Mouse (Mus musculus): ENCODE results near the gene Eif4e2.

The Eif4e2 gene

DNA sequence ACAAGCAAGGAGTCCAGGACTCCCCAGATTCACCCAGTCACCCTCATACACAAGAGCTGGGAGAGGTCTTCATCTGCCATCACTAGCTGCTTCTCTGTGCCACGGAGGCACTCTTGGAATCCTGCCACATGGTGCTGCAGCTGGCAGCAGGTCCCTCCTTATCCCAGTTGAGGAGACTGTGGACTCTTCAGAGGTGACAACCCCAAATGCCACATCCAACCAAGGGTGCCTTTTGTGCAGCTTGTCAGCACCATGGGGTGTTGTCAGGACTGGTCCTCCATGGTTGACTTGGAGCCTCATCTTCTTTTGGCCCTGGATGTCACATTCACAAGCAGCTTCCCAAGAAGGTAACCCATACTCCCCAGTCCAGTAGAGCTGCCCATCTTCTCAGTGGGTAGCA lies 11.9 kb upstream of the Eif4e2 start:
- no peak for DNase-seq (ENCODE audit: low spot score)

DNA sequence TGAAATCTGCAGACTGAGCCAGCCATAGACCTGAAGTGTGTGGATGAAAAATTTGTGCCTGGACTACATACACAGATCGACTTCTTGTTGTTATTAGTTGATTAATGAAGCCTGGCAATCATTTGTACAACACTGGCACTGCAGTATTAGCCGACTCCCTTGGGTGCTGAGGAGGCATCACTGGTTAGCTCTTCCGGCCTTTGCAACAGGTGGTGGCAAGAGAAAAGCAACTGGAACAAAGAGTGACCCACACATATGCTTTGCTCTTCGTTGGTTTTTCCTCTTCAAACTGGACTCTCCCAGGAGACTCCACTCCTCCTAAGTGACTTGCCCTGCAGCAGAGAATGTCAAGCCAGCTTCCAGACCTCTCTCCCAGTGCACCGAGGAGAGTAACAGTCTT lies 9.9 kb upstream of the Eif4e2 start:
- DNase-seq (ENCODE audit: low spot score): no peak

DNA sequence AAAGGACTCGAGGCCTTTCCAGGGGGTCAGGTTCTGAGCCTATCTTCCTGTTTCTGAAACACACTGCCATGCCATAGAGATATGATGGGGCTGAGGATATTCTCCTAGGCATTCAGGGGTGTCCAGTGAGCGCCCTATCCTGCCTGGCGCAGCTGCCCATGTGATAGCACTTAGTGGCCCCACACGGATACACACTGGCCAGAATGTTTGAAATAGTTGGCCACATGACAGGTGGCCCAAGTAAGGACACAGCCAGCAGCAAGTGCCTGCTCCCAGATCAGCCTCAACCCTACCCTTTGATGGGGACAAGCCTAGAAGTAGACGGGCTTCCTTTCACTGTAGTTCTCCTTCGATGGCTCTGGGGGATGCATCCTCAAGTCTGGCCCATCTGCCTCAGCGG lies 9.2 kb upstream of the Eif4e2 start, which contains the start of gene Chrng:
Gene Chrng (plus strand): TSS at position 193 of the 400 bp plus-strand sequence.
- no peak for DNase-seq (ENCODE audit: low spot score)

DNA sequence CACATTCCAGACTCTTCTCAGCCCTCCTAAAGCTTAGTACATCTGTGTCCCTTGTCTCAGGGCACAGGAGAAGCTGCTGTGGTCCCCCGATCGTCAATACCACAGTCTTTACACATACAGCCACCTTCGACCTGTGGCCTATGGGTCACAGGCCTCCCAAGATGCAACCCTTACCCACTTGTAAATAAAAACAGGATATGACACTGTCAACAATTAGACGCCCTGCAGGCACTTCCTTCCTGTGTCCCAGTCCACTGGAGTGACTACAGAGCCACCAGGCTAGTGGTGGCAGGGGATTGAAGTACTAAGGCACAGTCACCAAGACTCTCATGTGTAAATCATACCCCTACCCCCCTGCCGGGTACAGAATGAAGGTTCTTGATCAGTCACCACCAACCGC lies 8.7 kb upstream of the Eif4e2 start:
- DNase-seq (ENCODE audit: low spot score): no peak

DNA sequence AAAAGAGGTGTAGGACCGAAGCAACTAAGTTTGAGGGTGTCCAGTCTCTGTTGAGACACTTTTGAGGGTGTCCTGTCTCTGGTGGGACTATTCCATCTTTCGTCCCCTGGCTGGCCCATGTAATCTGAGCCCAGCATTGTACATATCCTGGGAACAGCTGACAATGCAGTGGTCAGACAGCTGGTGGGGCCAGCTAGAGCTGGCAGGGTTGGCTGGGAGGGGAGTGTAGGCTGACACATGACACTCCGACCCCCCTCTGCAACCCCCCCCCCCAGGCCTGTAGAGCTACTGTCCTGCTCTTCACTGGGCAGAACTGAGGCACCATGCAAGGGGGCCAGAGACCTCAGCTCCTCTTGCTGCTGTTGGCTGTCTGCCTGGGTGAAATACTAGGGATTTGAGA lies 8.2 kb upstream of the Eif4e2 start:
- no peak for DNase-seq (ENCODE audit: low spot score)

DNA sequence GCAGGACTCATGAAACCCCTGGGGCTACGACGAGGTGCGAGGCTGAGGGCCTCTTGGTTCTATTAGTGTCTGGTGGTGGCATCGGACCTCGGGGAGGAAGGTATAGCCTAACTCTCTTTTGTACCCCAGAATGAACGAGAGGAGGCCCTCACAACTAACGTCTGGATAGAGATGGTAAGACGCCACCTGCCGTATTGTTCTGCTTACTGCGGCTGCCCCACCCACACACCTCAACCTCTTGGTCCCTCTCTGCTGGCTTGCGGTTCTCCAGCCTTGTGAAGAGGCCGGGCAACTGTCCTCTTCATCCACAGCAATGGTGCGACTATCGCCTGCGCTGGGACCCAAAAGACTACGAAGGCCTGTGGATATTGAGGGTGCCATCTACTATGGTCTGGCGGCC lies 7.4 kb upstream of the Eif4e2 start:
- DNase-seq (ENCODE audit: low spot score): no peak

DNA sequence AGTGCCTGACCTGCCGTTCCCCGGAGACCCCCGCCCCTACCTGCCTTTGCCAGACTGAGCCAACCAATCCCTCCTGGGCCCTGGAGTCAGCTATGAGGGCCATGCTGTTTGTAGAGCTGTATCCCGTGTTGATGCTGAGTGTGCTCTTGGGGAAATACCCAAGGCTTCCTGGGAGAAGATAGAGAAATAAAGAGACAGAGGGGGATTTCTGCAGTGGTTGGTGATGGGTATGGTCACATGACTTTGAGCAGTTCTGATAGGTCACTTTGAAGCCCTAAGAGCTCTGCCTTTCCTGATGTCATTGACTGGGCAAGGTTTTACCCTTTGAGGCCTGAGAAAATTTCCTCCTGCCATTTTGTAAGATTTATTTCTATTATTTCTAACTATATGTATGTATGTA lies 2.3 kb upstream of the Eif4e2 start:
- no peak for DNase-seq (ENCODE audit: low spot score)

DNA sequence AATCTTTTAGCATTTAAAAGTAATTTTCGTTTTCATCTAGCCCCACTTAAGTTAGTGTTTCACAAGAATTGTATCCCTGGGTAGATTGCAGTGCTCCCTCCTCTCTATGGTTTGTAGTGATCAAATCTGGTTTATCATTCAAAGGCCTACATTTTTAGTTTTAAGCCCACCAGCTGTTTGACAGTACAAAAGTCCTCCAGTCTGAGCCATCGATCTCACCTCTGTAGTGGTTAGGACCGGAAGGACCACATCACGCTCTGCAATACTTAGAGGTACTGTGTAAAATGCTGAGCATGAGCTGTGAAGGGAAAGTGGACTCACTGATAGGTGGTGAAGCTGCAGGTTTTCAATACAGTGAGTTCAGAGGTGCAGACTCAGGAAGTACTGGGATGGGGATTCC lies 1.0 kb downstream of the Eif4e2 start:
- peak; percentile 36 for DNase-seq (ENCODE audit: low spot score)

DNA sequence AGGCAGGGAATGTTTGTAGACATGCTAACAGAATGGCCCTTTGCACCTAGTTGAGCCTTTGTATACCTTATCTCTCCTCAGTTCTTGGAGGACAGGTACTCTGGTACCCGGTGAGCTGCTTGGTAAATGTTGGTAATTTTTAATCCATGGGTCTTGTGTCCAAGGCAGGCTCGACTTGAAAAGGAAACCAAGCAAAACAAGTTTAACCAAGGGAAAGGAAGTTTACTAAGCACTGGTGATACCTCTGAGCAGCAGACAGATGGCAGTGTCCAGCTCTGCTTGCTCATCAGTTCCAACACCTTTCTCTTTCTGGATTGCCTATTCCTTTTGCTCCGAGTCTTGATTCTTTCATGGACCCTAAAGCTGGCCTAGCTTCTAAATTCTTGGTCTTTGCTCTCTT lies 4.2 kb downstream of the Eif4e2 start:
- DNase-seq (ENCODE audit: low spot score): no peak

DNA sequence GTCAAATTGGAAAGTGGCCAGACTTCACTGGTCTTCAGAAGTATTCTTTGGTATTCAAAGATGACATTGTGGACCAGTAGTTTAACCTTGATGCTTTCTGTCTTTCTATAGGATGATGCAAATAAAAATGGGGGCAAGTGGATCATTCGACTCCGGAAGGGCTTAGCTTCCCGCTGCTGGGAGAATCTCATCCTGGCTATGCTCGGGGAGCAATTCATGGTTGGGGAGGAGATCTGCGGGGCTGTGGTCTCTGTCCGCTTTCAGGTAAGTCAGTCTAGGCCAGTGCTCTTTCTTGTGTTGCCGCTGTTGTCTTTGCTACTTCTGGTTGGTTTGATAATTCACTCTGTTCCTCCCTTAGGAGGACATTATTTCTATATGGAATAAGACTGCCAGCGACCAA lies 12.0 kb downstream of the Eif4e2 start:
- no peak for DNase-seq (ENCODE audit: low spot score)

DNA sequence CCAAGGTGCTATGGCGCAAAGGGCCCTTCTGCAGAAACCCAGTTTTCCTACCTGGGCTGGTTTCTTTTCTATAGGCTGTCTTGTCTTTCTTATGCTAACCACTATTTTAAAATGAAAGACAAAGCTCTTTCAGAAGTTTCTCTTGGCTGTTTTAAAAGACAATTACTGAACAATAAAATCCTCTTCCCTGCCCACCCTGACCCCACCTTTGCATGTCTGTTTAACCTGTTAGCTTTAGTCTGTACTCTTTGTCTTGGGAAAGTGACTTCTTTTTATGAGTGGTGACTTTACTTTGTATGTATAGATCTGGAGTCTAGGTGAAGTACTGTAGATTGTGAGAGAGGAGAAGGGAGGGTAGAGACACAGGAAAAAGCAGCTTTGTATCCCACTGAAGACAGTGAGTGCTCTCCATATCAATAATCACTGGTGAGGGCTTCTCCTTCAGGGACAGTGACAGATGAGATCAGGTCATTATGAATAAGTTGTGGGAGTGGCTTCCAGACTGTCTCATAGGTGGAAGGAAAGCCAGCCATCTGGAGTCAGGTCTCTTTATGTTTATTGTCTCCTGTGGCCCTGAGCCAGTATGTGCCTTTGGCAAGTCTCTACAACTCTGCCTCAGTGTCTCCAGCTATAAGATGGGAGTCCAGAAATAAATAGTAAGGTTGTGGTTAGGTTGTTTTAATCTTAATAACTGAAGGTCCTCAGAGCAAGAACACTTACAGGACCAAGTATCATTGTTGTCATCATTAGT lies 12.9 kb downstream of the Eif4e2 start:
- DNase-seq (ENCODE audit: low spot score): no peak

DNA sequence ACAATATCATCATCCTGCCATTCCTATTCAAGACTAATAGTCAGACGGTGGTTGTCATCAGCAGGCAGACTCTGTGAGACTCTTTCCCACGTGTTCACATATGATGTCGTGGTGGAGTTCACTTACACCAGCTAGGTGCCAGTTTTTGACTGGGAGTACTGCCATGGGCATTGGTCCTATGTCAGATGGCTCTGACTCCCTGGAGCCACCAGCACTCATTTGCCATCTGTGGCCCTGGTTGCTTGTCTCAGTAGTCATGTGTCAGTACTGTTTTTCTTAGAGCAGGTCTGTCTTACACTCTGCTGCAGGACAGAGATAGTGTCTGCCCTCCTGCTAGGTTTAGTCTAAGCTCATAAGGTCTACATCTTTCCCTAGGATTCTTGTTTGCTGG lies 13.4 kb downstream of the Eif4e2 start:
- DNase-seq (ENCODE audit: low spot score): no peak

DNA sequence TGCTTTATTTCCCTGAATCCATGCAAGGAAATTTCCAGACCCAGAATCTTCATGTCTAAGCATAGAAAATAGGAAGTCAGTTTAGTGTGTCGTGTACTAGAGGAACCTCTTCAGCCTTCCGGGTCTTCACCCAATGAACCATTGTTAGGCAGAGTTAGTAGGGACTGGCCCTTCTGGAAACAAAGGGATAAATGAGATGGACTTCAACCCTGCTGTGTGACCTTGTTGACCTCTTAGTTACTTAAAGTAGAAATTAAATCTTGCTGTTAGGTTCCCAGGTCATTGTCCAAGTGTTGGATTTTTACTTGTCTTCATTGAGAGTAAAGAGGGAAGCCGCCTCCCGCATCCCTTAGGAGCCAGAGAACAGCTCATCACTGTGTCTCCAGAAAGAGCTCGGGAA lies 16.9 kb downstream of the Eif4e2 start:
- no peak for DNase-seq (ENCODE audit: low spot score)

DNA sequence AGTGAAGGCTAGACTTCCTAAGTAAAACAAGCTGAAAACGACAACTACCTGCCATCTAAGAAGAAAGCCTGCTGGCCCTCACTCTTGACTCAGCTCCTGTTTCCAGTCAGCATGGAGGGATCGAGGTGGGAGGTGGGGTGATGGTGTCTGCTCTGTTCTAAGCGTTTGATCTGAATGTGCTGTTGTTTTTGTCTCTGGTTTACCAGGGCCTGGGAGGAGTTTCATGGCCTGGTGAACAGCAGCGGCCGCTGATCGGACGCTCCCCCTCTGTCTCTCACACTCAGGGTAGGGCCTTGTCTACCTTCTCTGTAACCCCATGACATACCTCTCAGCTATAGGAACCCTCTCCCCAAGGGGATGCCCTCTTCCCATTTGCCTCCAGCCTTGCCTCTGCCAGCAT lies 18.5 kb downstream of the Eif4e2 start:
- no peak for DNase-seq (ENCODE audit: low spot score)

DNA sequence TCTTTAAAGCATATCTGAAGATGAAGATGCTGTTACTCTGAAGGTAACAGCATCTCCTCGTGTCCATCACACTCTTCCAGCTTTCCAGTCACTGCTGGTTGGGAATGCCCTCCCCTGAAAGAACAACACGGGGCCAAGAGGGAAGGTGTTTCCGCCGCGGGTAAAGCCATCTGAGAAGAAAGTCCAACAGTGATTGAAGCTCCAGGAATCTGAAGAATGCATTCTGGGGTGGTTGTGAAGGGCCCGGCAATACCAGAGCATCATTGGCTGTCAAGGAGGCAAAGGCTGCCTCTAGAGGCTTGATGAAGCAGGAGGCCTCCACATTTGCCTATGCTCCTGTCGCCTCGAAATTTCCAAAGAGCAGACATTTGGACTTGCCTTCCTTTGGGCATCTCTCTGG lies 25.3 kb downstream of the Eif4e2 start:
- DNase-seq (ENCODE audit: low spot score): no peak

DNA sequence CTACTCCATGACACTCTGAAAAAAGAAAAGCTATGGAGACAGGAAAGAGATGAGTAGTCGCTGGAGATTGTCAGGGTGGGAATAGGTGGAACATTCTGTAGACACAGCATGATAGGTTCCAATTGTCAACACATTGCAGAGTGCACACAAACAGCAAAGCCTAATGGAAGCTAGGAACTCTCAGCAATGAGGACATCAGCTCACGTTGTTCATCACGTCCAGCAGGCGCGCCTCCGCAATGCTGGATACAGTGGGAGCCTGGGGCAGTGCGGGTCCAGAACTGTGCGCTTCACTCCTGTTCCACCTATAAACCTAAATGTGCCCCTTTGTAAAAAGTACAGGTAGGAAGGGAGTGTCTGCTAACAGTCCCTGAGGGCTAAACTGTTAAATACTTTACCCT lies 29.3 kb downstream of the Eif4e2 start:
- DNase-seq (ENCODE audit: low spot score): no peak

DNA sequence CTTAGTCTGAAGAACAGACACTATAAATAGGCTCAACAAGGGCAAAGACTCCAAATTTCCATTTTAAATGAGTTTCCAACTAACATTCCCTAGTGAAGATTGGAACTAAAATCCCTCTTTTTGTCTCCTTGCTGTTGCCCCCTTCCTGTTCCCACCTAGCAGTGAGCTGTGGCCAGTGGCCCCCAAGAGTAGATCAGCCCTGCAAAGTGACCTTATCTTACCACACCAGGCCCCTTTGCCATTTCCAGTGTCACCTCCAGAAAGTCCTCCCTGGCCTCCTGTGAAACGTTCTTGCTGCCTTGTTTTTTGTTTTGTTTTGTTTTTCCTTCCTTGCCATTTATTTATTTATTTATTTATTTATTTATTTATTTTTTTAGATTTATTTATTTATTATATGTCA lies 31.7 kb downstream of the Eif4e2 start:
- no peak for DNase-seq (ENCODE audit: low spot score)

DNA sequence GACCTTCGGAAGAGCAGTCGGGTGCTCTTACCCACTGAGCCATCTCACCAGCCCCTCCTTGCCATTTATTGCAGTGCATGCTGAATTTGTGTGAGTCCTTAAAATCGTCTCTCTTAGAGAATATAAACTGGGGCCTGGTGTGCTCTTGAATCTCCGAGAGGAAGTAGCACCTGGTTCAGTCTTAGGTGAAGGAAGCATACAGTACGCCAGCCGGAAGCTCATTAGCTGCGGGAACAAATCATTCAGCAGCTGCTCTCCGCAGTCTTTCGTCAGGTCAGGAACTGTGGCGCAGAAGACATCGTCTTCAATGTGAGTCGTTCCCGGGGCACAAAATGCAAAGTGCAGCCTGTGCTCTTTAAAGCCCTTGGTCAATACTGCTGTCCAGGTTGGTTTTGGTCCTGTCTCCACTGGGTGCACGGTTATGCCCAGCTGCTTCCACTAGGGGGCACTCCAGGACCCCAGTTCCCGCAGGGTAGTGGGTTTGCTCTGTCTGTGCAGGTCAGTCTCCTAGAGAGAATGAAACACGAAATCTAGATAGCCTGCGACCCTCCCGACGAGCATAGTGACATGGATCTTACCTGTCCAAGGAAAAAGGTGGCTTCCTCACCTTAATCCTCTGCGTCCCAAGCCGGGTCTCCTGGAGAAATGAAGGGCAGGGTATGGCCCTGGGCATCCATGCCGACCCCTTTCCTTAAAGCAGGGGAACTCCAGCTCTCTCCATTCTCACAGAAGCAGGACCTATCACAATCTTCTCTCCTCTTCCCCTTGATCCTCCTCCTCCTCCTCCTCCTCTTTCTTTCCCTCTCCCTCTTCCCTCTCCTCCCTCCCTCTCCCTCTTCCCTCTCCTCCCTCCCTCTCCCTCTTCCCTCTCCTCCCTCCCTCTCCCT lies 32.5 kb downstream of the Eif4e2 start:
- peak; percentile 53 for DNase-seq (ENCODE audit: low spot score)

DNA sequence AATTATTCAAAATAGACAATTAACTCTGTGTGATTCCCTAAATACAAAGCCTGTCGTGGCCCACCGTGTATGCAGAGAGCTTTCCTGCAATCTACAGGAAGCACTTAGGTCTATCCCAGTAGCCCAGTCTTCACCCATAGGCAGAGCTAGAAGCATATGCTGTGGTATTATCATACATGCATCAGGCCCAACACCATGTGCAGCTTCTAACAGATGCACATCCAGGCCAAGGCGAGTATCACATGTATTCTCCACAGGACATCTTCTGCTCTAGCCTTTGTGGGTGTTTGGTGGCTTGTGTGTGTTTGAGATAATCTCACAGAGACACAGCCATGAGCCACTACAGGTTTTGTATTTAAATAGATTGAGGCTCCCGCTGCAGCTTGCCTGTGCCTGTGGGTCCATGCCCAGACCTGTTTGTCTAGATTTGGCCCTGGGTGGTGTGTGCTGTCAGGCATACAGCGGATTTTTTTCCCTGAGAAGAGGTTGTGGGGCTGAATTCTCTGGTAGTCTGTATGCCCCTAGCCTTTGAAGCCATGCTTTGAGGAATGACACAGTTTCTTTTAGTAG lies 38.4 kb downstream of the Eif4e2 start:
- no peak for DNase-seq (ENCODE audit: low spot score)

DNA sequence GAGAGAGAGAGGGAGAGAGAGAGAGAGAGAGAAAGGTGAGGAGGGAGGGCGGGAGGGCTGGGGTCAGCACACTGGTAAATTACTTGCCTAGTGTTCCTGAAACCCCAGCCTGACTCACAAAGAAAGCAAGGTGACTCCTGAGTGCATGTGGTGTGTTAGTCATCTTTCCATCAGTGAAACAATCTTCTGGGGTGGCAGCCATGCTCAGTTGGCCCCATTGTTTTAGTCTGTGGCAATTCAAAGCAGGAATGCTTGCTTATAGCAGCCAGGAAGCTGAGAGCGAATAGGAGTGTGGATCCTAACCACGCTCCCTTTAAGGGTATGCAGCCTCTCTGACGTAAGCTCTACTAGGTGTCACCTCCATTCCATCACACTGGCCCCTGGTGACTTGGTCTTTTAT lies 41.5 kb downstream of the Eif4e2 start:
- no peak for DNase-seq (ENCODE audit: low spot score)

DNA sequence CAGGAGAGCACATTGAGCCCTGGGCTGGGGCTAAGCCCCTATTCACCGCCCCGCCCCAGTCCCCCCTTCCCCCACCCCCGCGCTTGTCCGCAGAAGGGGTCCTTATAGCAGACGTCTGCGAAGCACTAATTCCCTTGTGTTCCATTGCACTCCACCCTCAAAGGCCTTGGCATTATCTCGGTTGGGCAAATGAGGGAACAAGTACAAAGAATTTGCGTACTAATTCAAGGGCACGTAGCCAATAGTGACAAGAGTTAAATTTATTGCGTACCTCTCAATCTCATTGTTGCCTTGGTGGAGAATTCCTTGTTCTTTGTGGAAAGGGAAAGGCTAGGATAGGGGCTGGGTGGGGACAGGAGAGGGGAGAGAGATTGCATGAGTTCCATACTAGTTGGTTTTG lies 44.0 kb downstream of the Eif4e2 start:
- no peak for DNase-seq (ENCODE audit: low spot score)

DNA sequence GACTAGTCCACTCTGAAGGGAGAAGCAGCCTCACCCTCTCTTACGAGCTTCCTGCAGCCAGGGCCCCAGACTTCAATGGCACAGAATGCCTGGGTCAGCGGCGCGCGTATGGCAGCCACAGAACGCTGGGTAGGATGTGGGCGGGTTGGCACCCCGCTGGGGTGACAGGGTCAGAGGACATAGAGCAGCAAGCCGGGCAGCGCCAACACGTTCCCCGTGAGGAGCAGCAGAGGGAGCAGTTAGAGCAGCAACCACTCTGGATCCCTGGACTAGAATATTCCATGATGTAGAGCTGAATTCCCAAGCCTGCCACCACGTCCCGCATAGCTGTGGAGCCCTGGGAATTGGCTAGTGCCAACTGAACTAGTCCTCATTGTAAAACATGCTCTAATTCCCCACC lies 44.8 kb downstream of the Eif4e2 start:
- DNase-seq (ENCODE audit: low spot score): no peak

DNA sequence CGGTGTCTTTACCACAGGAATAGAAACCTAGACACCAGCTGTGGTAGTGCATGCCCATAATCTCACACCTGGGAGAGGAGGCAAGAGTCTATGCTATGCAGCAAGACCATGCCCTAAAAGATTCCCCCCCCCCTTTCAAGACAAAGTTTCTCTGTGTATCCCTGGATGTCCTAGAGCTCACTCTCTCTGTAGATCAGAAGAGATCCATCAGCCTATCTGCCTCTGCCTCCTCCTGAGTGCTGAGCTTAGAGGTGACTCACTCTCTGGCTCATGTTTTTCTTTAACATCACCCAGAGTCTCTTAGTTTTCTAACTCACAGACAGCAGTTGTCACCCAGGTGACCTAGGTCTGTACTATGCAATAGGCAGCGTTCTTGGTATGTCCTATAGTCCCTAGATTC lies 45.6 kb downstream of the Eif4e2 start:
- no peak for DNase-seq (ENCODE audit: low spot score)

Measured in T-cell, adult 2 months (primary cell).